Mouse (Mus musculus) kidney, embryonic 16.5 days (tissue): ENCODE measurements around the gene Pusl1. TPM values are rescaled to one million over a fixed set of nuclear protein-coding genes. Genes with fewer than 3 reads are reported as not detected.

Experiments
- ATAC-seq: fragments of 200-750 bp; cut with Nextera tagmentation; 2 replicates; pipeline ENCODE4 v1.8.0; 2017; ENCODE audit warnings: moderate TSS enrichment; ENCODE audit not compliant: low FRiP score, low TSS enrichment
- H3K27ac ChIP-seq: fragments of 300-500 bp; sonication (generic); 2 replicates; pipeline ENCODE4 v1.5.1; 2014; ENCODE audit warnings: low read length
- H3K27me3 ChIP-seq: fragments of 300-500 bp; sonication (generic); 2 replicates; pipeline ENCODE4 v1.6.1; 2014; ENCODE audit warnings: low read length, control low read depth, mixed read lengths; ENCODE audit not compliant: insufficient read depth
- H3K36me3 ChIP-seq: fragments of 300-500 bp; sonication (generic); 2 replicates; pipeline ENCODE4 v1.6.1; 2014; ENCODE audit warnings: low read length, control low read depth, mixed read lengths; ENCODE audit not compliant: insufficient read depth
- H3K4me1 ChIP-seq: fragments of 300-500 bp; sonication (generic); 2 replicates; pipeline ENCODE4 v1.6.1; 2014; ENCODE audit warnings: low read length, control low read depth, mixed read lengths; ENCODE audit not compliant: insufficient read depth
- H3K4me2 ChIP-seq: fragments of 300-500 bp; sonication (generic); replicated peaks from 2 replicates; pipeline ENCODE4 v1.6.1; 2014; ENCODE audit warnings: low read depth, low read length
- H3K4me3 ChIP-seq: fragments of 300-500 bp; sonication (generic); 2 replicates; pipeline ENCODE4 v1.5.1; 2014; ENCODE audit warnings: mild to moderate bottlenecking, low read length
- H3K9ac ChIP-seq: fragments of 300-500 bp; sonication (generic); replicated peaks from 2 replicates; pipeline ENCODE4 v1.6.1; 2014; ENCODE audit warnings: low read length
- H3K9me3 ChIP-seq: fragments of 300-500 bp; sonication (generic); 2 replicates; pipeline ENCODE4 v1.6.1; 2016; ENCODE audit warnings: low read length, control low read depth
- WGBS: fragments of 180-500 bp; shearing (Covaris S2); extraction: QIAGEN DNeasy Blood & Tissue Kit; methylation state at CpG from one replicate; pipeline ENCODE4 v1.1.7; 2014; 5-methylcytosine and 5-hydroxymethylcytosine counted together
- polyA plus RNA-seq: library from polyadenylated mRNA; unstranded; fragments of >200 nt; fragmentation: Nextera tagmentation; extraction: Ambion mirVana; gene quantifications from 2 replicates; pipeline ENCODE4 v1.2.1, GENCODE M21; 2015

The Pusl1 gene
- polyA plus RNA-seq, 1 experiment from 2014 or later, result 55.1 TPM

GRCm38 (mm10) chr4:155889316-155889715, 2.3 kb downstream of the Pusl1 start:
- no peaks in the 10 kb centered on the region for H3K27me3 ChIP-seq
- WGBS, result 88% methylated on average over 5 of the region's 5 CpGs
- peaks cover 49% of the 10 kb centered on the region for H3K36me3 ChIP-seq
- no peak for ATAC-seq
- H3K9ac ChIP-seq, result no peak overlapping the region
- H3K4me2 ChIP-seq, result no peak overlapping the region
- H3K4me3 ChIP-seq, result no peak overlapping the region
- H3K9me3 ChIP-seq, result no peaks in the 10 kb centered on the region
- peaks cover 25% of the 10 kb centered on the region for H3K4me1 ChIP-seq
- H3K27ac ChIP-seq, result no peak overlapping the region

GRCm38 (mm10) chr4:155888181-155888580, 3.4 kb downstream of the Pusl1 start:
- H3K9me3 ChIP-seq, result no peaks in the 10 kb centered on the region
- H3K36me3 ChIP-seq, result peaks cover 51% of the 10 kb centered on the region
- no peak for ATAC-seq
- no peak overlapping the region for H3K9ac ChIP-seq
- H3K4me1 ChIP-seq, result peaks cover 18% of the 10 kb centered on the region
- H3K4me3 ChIP-seq, result no peak overlapping the region
- H3K4me2 ChIP-seq, result no peak overlapping the region
- 93% methylated on average over 9 of the region's 9 CpGs for WGBS
- H3K27me3 ChIP-seq, result no peaks in the 10 kb centered on the region
- no peak overlapping the region for H3K27ac ChIP-seq

GRCm38 (mm10) chr4:155887674-155888073, 3.9 kb downstream of the Pusl1 start:
- Histone ChIP-seq H3K36me3 (peaks cover 51% of the 10 kb centered on the region), H3K4me3 (no peak overlapping the region), H3K9me3 (no peaks in the 10 kb centered on the region), H3K27ac (no peak overlapping the region), H3K27me3 (no peaks in the 10 kb centered on the region), H3K9ac (no peak overlapping the region), H3K4me2 (no peak overlapping the region), H3K4me1 (peaks cover 13% of the 10 kb centered on the region)
- 91% methylated on average over 10 of the region's 10 CpGs for WGBS
- ATAC-seq, result no peak

GRCm38 (mm10) chr4:155886330-155886729, 5.3 kb downstream of the Pusl1 start:
- ATAC-seq, result no peak
- Histone ChIP-seq H3K9me3 (no peaks in the 10 kb centered on the region), H3K9ac (no peak overlapping the region), H3K27ac (no peak overlapping the region), H3K27me3 (no peaks in the 10 kb centered on the region), H3K4me3 (no peak overlapping the region), H3K4me2 (no peak overlapping the region), H3K36me3 (peaks cover 51% of the 10 kb centered on the region), H3K4me1 (peaks cover 12% of the 10 kb centered on the region)
- WGBS, result 91% methylated on average over 5 of the region's 5 CpGs

GRCm38 (mm10) chr4:155883587-155883986, 8.0 kb downstream of the Pusl1 start:
- H3K27me3 ChIP-seq, result no peaks in the 10 kb centered on the region
- no peak overlapping the region for H3K4me2 ChIP-seq
- H3K4me3 ChIP-seq, result no peak overlapping the region
- WGBS, result 82% methylated on average over 3 of the region's 3 CpGs
- ATAC-seq, result no peak
- H3K4me1 ChIP-seq, result no peaks in the 10 kb centered on the region
- peaks cover 45% of the 10 kb centered on the region for H3K36me3 ChIP-seq
- H3K9me3 ChIP-seq, result no peaks in the 10 kb centered on the region
- H3K27ac ChIP-seq, result peak overlapping the region; percentile 69; the same call in 1 of the 2 replicates
- no peak overlapping the region for H3K9ac ChIP-seq

- H3K9me3 ChIP-seq, result no peaks in the 10 kb centered on the region
- H3K4me1 ChIP-seq, result peaks cover 18% of the 10 kb centered on the region
- H3K27ac ChIP-seq, result no peak overlapping the region
- H3K36me3 ChIP-seq, result peaks cover 28% of the 10 kb centered on the region
- WGBS, result 92% methylated on average over 7 of the region's 7 CpGs
- H3K4me2 ChIP-seq, result no peak overlapping the region
- H3K9ac ChIP-seq, result no peak overlapping the region
- no peak for ATAC-seq
- H3K4me3 ChIP-seq, result no peak overlapping the region
- H3K27me3 ChIP-seq, result no peaks in the 10 kb centered on the region
Measured at GRCm38 (mm10) chr4:155871404-155871803, 20.2 kb downstream of the Pusl1 start.

GRCm38 (mm10) chr4:155869317-155870033, 22.1 kb downstream of the Pusl1 start, which contains the start of the genes Cptp and Ints11:
Cptp (minus strand) TSS chr4:155869440.
Ints11 (plus strand) TSS chr4:155869546.
- under 1% methylated on average over 62 of the region's 63 CpGs for WGBS
- peaks cover 23% of the 10 kb centered on the region for H3K36me3 ChIP-seq

GRCm38 (mm10) chr4:155868614-155869298, 22.8 kb downstream of the Pusl1 start:
- peak overlapping the region; percentile 85 for H3K4me3 ChIP-seq
- H3K36me3 ChIP-seq, result peaks cover 20% of the 10 kb centered on the region
- H3K4me2 ChIP-seq, result peak overlapping the region; percentile 95
- no peaks in the 10 kb centered on the region for H3K9me3 ChIP-seq
- peak; percentile 52 for ATAC-seq
- peak overlapping the region; percentile 83 for H3K9ac ChIP-seq
- H3K4me1 ChIP-seq, result peaks cover 18% of the 10 kb centered on the region
- H3K27ac ChIP-seq, result no peak overlapping the region; the same call in 1 of the 2 replicates
- WGBS, result 6% methylated on average over 22 of the region's 22 CpGs
- H3K27me3 ChIP-seq, result no peaks in the 10 kb centered on the region

More at GRCm38 (mm10) chr4:155869317-155870033, 22.1 kb downstream of the Pusl1 start, which contains the start of the genes Cptp and Ints11:
- H3K9me3 ChIP-seq, result no peaks in the 10 kb centered on the region
- peak within 1 kb of the TSS; percentile 85 for H3K4me3 ChIP-seq
- H3K27ac ChIP-seq, result no peak within 1 kb of the TSS; the same call in 1 of the 2 replicates
- H3K4me1 ChIP-seq, result peaks cover 18% of the 10 kb centered on the region
- no peaks in the 10 kb centered on the region for H3K27me3 ChIP-seq
- peak; percentile 95 for ATAC-seq
- H3K4me2 ChIP-seq, result peak within 1 kb of the TSS; percentile 95
- H3K9ac ChIP-seq, result peak within 1 kb of the TSS; percentile 83

GRCm38 (mm10) chr4:155863001-155863400, 28.6 kb downstream of the Pusl1 start, which contains the start of gene Tas1r3:
Tas1r3 (minus strand) TSS chr4:155863362.
- Histone ChIP-seq H3K4me3 (no peak within 1 kb of the TSS), H3K4me2 (no peak within 1 kb of the TSS), H3K36me3 (peaks cover 23% of the 10 kb centered on the region), H3K9me3 (no peaks in the 10 kb centered on the region), H3K4me1 (no peaks in the 10 kb centered on the region), H3K27me3 (no peaks in the 10 kb centered on the region), H3K9ac (no peak within 1 kb of the TSS), H3K27ac (no peak within 1 kb of the TSS)
- ATAC-seq, result no peak
- WGBS, result 88% methylated on average over 5 of the region's 5 CpGs

GRCm38 (mm10) chr4:155861787-155862186, 29.8 kb downstream of the Pusl1 start:
- H3K9ac ChIP-seq, result no peak overlapping the region
- H3K4me2 ChIP-seq, result no peak overlapping the region
- no peaks in the 10 kb centered on the region for H3K4me1 ChIP-seq
- ATAC-seq, result no peak
- H3K27ac ChIP-seq, result no peak overlapping the region
- 89% methylated on average over 7 of the region's 7 CpGs for whole genome bisulfite sequencing
- H3K9me3 ChIP-seq, result no peaks in the 10 kb centered on the region
- peaks cover 32% of the 10 kb centered on the region for H3K36me3 ChIP-seq
- H3K27me3 ChIP-seq, result no peaks in the 10 kb centered on the region
- H3K4me3 ChIP-seq, result no peak overlapping the region
